Mouse (Mus musculus) midbrain, embryonic 10.5 days (tissue): Measurements from ENCODE around the gene Gm8857. TPM values are rescaled to one million over a fixed set of nuclear protein-coding genes. Genes with fewer than 3 reads are reported as not detected.
"Not testable (repeated sequence)": the region's sequence is repeated elsewhere in the genome, so short reads cannot be mapped to it uniquely, and the experiment has no call there.

Source experiments
- DNase-seq: peaks from one replicate; pipeline ENCODE4 v3.0.0-alpha.2; 2017; ENCODE audit warnings: low spot score
- H3K27ac ChIP-seq: fragments of 300-500 bp; sonication (generic); replicated peaks from 2 replicates; pipeline ENCODE4 v1.5.1; 2016; ENCODE audit warnings: mild to moderate bottlenecking
- H3K27me3 ChIP-seq: fragments of 300-500 bp; sonication (generic); 2 replicates; pipeline ENCODE4 v1.6.1; 2016; ENCODE audit warnings: low read depth, mild to moderate bottlenecking; ENCODE audit not compliant: poor library complexity, severe bottlenecking
- H3K36me3 ChIP-seq: fragments of 300-500 bp; sonication (generic); 2 replicates; pipeline ENCODE4 v1.6.1; 2016; ENCODE audit warnings: mild to moderate bottlenecking, moderate library complexity
- H3K4me1 ChIP-seq: fragments of 300-500 bp; sonication (generic); 2 replicates; pipeline ENCODE4 v1.6.1; 2016
- H3K4me3 ChIP-seq: fragments of 300-500 bp; sonication (generic); 2 replicates; pipeline ENCODE4 v1.5.1; 2016; ENCODE audit warnings: mild to moderate bottlenecking, moderate library complexity
- H3K9me3 ChIP-seq: fragments of 300-500 bp; sonication (generic); replicated peaks from 2 replicates; pipeline ENCODE4 v1.6.1; 2016; ENCODE audit warnings: mild to moderate bottlenecking
- WGBS: fragments of 180-500 bp; shearing (Covaris S2); methylation state at CpG from one replicate; pipeline ENCODE4 v1.1.7; 2016; 5-methylcytosine and 5-hydroxymethylcytosine counted together
- polyA plus RNA-seq: library from polyadenylated mRNA; unstranded; fragments of >200 nt; fragmentation: Nextera tagmentation; extraction: Ambion mirVana; gene quantifications from 2 replicates; pipeline ENCODE4 v1.2.1, GENCODE M21; 2016

Gene Gm8857
- not detected in 2 replicates for polyA plus RNA-seq

GRCm38 (mm10) chr5:10947505-10947904, at the start of gene Gm8857, which contains the start of gene Gm8871:
TSS of gene Gm8857 (plus strand) at chr5:10947807.
TSS of gene Gm8871 (plus strand) at chr5:10947805.
- H3K27ac ChIP-seq, H3K36me3 ChIP-seq, H3K4me3 ChIP-seq, H3K4me1 ChIP-seq, H3K27me3 ChIP-seq, H3K9me3 ChIP-seq, DNase-seq: not testable (repeated sequence)
- WGBS: 60% methylated on average over 3 of the region's 3 CpGs

- H3K4me3 ChIP-seq, H3K27ac ChIP-seq, DNase-seq, H3K9me3 ChIP-seq, H3K27me3 ChIP-seq, H3K36me3 ChIP-seq, H3K4me1 ChIP-seq: not testable (repeated sequence)
- WGBS: 90% methylated on average over 2 of the region's 2 CpGs
Observed at GRCm38 (mm10) chr5:10953512-10953911, 5.9 kb downstream of the Gm8857 start.

GRCm38 (mm10) chr5:10958057-10958456, 10.4 kb downstream of the Gm8857 start:
- not testable (repeated sequence) for H3K9me3 ChIP-seq, H3K27me3 ChIP-seq, H3K4me3 ChIP-seq, H3K4me1 ChIP-seq, H3K27ac ChIP-seq, DNase-seq, H3K36me3 ChIP-seq
- WGBS: 92% methylated on average over 6 of the region's 8 CpGs

Other genes with a start within 250 kb of the Gm8857 start
- gene Gm8871, start within 50 bp of the Gm8857 start, polyA plus RNA-seq: not detected in 2 replicates
- not detected in 2 replicates for gene Gm8879, start 179.8 kb downstream of the Gm8857 start, polyA plus RNA-seq
- gene Gm5861, start 235.3 kb downstream of the Gm8857 start, polyA plus RNA-seq: not detected in 2 replicates